Mouse (Mus musculus): ENCODE data around the gene Mup6. TPM values are rescaled to one million over a fixed set of nuclear protein-coding genes. Genes with fewer than 3 reads are reported as not detected.
"Not testable (repeated sequence)": the region's sequence is repeated elsewhere in the genome, so short reads cannot be mapped to it uniquely, and the experiment has no call there.

Gene Mup6
- polyA plus RNA-seq, 1 experiment, result not detected

DNA sequence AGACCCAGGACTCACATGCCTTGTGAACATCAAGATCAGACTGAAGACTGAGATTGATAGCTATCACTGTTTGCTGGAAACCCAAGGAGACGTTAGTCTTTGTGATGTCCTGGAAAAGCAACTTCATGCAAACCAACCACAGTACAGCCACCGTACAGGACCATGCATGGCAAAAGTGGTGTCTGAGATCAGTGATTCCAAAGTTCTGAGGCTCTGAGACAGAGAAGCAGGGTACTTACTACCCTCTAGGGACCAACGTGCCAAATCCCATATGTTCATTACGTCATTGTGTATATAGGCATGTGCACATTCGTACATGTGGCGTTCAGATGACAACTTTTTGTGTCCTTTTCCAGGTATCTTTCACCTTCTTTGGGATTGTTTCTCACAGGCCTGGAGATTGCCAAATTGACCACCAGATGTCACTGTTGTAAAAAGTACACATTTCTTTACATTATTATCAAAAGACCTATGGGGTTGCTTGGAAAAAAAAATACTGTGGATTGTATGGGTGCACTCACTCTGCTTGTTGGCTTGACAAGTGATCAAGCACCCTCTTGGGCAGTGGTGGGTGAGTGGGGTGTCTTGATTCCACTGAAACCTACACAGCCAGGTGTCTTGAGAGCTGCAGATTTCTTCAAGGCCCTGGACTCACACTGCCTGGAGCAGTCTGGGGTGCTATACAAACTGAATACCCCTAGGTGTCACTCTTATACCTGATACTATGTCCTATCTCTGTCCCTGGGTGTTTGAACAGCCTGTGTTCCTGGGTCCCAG, 31.4 kb upstream of the Mup6 start:
- Histone ChIP-seq H3K4me3 (ENCODE audit: extremely low read depth, insufficient read depth, insufficient read length) (no peak overlapping the region), H3K27ac (ENCODE audit: insufficient read depth, low read length) (no peak overlapping the region), H3K36me3 (ENCODE audit: control insufficient read depth, insufficient read depth, low read length) (no peaks in the 10 kb centered on the region), H3K27me3 (ENCODE audit: control insufficient read depth, insufficient read depth, low read length) (no peaks in the 10 kb centered on the region), H3K4me1 (ENCODE audit: control insufficient read depth, insufficient read depth, insufficient read length) (no peaks in the 10 kb centered on the region)
- DNase-seq (ENCODE audit: low read depth in 1 of 2, low spot score in 2 of 2), result no peak
- 64% methylated on average over 6 of the region's 6 CpGs for WGBS
- TF ChIP-seq CTCF (IDR thresholded peaks at IDR 0.05; ENCODE audit: extremely low read depth, insufficient read depth, insufficient read length, insufficient replicate concordance) (no peak), POLR2A (IDR thresholded peaks at IDR 0.05; ENCODE audit: low read depth, low read length) (no peak)

GRCm38 (mm10) chr4:59937543-59937942, 26.6 kb upstream of the Mup6 start:
- no peak for TF ChIP-seq POLR2A (IDR thresholded peaks at IDR 0.05; ENCODE audit: low read depth, low read length)
- TF ChIP-seq CTCF (IDR thresholded peaks at IDR 0.05; ENCODE audit: extremely low read depth, insufficient read depth, insufficient read length, insufficient replicate concordance), result no peak
- no peak for DNase-seq (ENCODE audit: low read depth in 1 of 2, low spot score in 2 of 2)
- 67% methylated on average over 2 of the region's 2 CpGs for WGBS

DNA sequence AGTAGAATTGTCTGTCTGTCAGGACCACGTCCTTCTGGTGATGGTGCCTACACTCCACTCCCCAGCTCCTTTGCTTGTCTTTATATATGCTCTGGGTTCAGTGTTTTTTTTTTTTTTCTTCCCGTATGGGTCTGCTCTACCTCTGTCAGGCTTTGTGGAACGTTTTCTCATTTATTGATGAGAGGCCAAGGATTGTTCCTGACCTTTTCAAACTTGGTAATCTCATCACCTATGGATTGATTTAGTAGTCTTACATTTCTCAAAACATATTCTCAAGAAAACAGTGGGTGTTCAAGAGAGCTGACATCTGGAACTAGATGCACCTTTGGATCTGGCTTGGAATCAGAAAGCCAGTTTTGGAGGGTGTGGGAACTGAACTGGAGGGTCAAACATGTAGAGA, 3.5 kb upstream of the Mup6 start, which contains the start of gene Mup4:
Mup4 (minus strand) TSS at position 101 of the 400 bp plus-strand sequence.
- TF ChIP-seq POLR2A (IDR thresholded peaks at IDR 0.05; ENCODE audit: low read depth, low read length) (no peak), CTCF (IDR thresholded peaks at IDR 0.05; ENCODE audit: extremely low read depth, insufficient read depth, insufficient read length, insufficient replicate concordance) (no peak)
- Histone ChIP-seq H3K27me3 (ENCODE audit: control insufficient read depth, insufficient read depth, low read length) (no peaks in the 10 kb centered on the region), H3K4me3 (ENCODE audit: extremely low read depth, insufficient read depth, insufficient read length) (no peak within 1 kb of the TSS), H3K4me1 (ENCODE audit: control insufficient read depth, insufficient read depth, insufficient read length) (no peaks in the 10 kb centered on the region), H3K27ac (ENCODE audit: insufficient read depth, low read length) (no peak within 1 kb of the TSS), H3K36me3 (ENCODE audit: control insufficient read depth, insufficient read depth, low read length) (no peaks in the 10 kb centered on the region)
- 68% methylated on average over 3 of the region's 3 CpGs for WGBS
- no peak for DNase-seq (ENCODE audit: low read depth in 1 of 2, low spot score in 2 of 2)

More at GRCm38 (mm10) chr4:59937543-59937942, 26.6 kb upstream of the Mup6 start:
- no peak overlapping the region for H3K27ac ChIP-seq (ENCODE audit: insufficient read depth, low read length)
- no peaks in the 10 kb centered on the region for H3K27me3 ChIP-seq (ENCODE audit: control insufficient read depth, insufficient read depth, low read length)
- no peaks in the 10 kb centered on the region for H3K36me3 ChIP-seq (ENCODE audit: control insufficient read depth, insufficient read depth, low read length)
- no peaks in the 10 kb centered on the region for H3K4me1 ChIP-seq (ENCODE audit: control insufficient read depth, insufficient read depth, insufficient read length)
- H3K4me3 ChIP-seq (ENCODE audit: extremely low read depth, insufficient read depth, insufficient read length), result no peak overlapping the region

DNA sequence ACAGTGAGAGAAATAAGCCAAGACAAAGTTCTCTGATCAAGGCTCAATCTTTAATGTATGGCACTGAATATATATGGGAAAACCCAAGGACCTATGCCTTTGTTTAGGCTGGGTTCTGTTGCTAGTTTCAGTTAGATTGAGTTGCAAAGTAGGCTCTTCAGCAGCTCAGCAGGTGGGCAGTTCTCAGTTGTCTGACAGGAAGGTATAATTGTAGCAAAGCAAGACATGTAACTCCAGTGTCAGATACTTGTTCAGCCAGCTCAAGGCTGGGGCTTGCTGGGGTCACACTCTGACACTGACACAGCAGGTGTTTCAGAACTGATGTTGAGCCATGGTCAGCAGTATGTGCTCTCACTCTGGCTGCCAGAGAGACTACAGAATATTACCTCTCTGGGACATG, 33.8 kb downstream of the Mup6 start:
- not testable (repeated sequence) for H3K4me3 ChIP-seq (ENCODE audit: extremely low read depth, insufficient read depth, insufficient read length); DNase-seq (ENCODE audit: low read depth in 1 of 2, low spot score in 2 of 2); H3K4me1 ChIP-seq (ENCODE audit: control insufficient read depth, insufficient read depth, insufficient read length); H3K27me3 ChIP-seq (ENCODE audit: control insufficient read depth, insufficient read depth, low read length); H3K36me3 ChIP-seq (ENCODE audit: control insufficient read depth, insufficient read depth, low read length); H3K27ac ChIP-seq (ENCODE audit: insufficient read depth, low read length)

- H3K36me3 ChIP-seq (ENCODE audit: control insufficient read depth, insufficient read depth, low read length); DNase-seq (ENCODE audit: low read depth in 1 of 2, low spot score in 2 of 2); H3K27me3 ChIP-seq (ENCODE audit: control insufficient read depth, insufficient read depth, low read length); H3K4me3 ChIP-seq (ENCODE audit: extremely low read depth, insufficient read depth, insufficient read length); H3K4me1 ChIP-seq (ENCODE audit: control insufficient read depth, insufficient read depth, insufficient read length); H3K27ac ChIP-seq (ENCODE audit: insufficient read depth, low read length): not testable (repeated sequence)
- 85% methylated on average over 7 of the region's 7 CpGs for WGBS
Measured at GRCm38 (mm10) chr4:60020141-60020540, 56.0 kb downstream of the Mup6 start.

DNA sequence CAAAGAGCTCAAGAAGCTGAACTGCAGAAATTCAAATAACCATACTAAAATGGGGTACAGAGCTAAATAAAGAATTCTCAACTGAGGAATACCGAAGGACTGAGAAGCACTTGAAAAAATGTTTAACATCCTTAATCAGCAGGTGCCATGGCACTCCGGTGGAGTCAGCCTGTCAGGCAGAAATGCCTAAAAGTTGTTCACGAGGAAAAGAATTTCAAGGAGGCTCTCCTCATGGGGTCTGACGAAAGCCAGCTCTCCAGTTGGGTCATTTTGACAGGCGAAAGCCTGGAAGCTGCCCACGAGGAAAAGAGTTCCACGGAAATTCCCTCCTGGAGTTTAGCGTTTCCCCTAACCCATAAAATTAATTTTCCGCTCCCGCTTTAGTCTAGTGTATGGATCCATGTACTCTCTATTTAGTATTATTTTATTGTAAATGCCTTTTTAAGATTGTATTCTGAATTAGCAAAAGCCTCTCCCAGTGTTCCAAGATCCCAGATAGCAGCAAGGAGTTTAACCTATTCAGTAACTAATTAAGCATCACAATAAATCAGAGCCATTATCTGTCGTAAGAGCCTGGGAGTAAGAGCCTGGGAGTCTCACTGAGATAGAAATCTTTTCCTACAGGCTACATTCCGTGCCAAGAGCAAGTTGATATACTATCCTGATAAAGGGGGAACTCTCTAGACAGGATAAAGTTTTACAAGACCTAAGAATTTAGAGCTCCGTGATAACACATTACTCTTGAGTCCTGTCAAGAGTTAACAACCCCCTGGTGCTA, 65.4 kb downstream of the Mup6 start:
- not testable (repeated sequence) for DNase-seq (ENCODE audit: low read depth in 1 of 2, low spot score in 2 of 2)
- 79% methylated on average over 13 of the region's 13 CpGs for WGBS

More for the DNA sequence above, 65.4 kb downstream of the Mup6 start:
- not testable (repeated sequence) for H3K36me3 ChIP-seq (ENCODE audit: control insufficient read depth, insufficient read depth, low read length); H3K27me3 ChIP-seq (ENCODE audit: control insufficient read depth, insufficient read depth, low read length); H3K4me1 ChIP-seq (ENCODE audit: control insufficient read depth, insufficient read depth, insufficient read length); H3K4me3 ChIP-seq (ENCODE audit: extremely low read depth, insufficient read depth, insufficient read length); H3K27ac ChIP-seq (ENCODE audit: insufficient read depth, low read length)

Other genes with a start within 250 kb of the Mup6 start
- 9.8 and 10.1 TPM in 2 replicates for gene Inip, start 162.7 kb upstream of the Mup6 start, polyA plus RNA-seq (2012; rRNA removed)
- gene Snx30, start 158.5 kb upstream of the Mup6 start, polyA plus RNA-seq (2012; rRNA removed), result 8.8 and 12.5 TPM in 2 replicates
- not detected in 2 replicates for gene Slc46a2, start 49.2 kb upstream of the Mup6 start, polyA plus RNA-seq (2012; rRNA removed)
- not detected in 2 replicates for gene Mup4, start 3.6 kb upstream of the Mup6 start, polyA plus RNA-seq (2012; rRNA removed)
- not detected in 2 replicates for gene Mup7, start 106.2 kb downstream of the Mup6 start, polyA plus RNA-seq (2012; rRNA removed)
- not detected in 2 replicates for gene Mup2, start 190.0 kb downstream of the Mup6 start, polyA plus RNA-seq (2012; rRNA removed)

Data from spleen, adult 2 months (tissue).